Mouse (Mus musculus): ENCODE results near the gene Sirt1. TPM values are rescaled to one million over a fixed set of nuclear protein-coding genes. Genes with fewer than 3 reads are reported as not detected.

The Sirt1 gene
- total and polyA plus RNA-seq, 3 experiments, result 9.1 to 19.8 TPM; not detected in 1

- H3K9ac ChIP-seq (ENCODE audit: control insufficient read depth, low read depth, low read length, poor library complexity, severe bottlenecking), result no peak overlapping the region
- H3K36me3 ChIP-seq (ENCODE audit: control insufficient read depth in 1 of 2, insufficient read depth in 2 of 2, low read length in 2 of 2), result peaks cover 0 to 26% of the 10 kb centered on the region in 2 experiments; a peak in 2 of 4 replicates
- H3K79me2 ChIP-seq (ENCODE audit: control insufficient read depth, insufficient read depth, low read length, poor library complexity), result no peaks in the 10 kb centered on the region
- H3K27ac ChIP-seq (ENCODE audit: control insufficient read depth, low read depth, low read length), result no peak overlapping the region
- H3K4me3 ChIP-seq (ENCODE audit: control insufficient read depth in 1 of 2, insufficient read depth in 1 of 2, low read depth in 2 of 2, low read length in 2 of 2), result no peak overlapping the region
- DNase-seq (ENCODE audit: low read depth, low spot score), result no peak
- no peaks in the 10 kb centered on the region for H3K27me3 ChIP-seq (ENCODE audit: control insufficient read depth in 1 of 2, insufficient read depth in 2 of 2, low read length in 2 of 2)
- no peaks in the 10 kb centered on the region for H3K9me3 ChIP-seq (replicated peaks; ENCODE audit: insufficient read depth, low read length)
- H3K4me1 ChIP-seq (ENCODE audit: control insufficient read depth in 1 of 2, insufficient read depth in 2 of 2, low read length in 2 of 2), result no peaks in the 10 kb centered on the region
- TF ChIP-seq ZNF384 (IDR thresholded peaks at IDR 0.05; ENCODE audit: low read depth, low read length), result no peak
- no peak for TF ChIP-seq POLR2AphosphoS5 (IDR thresholded peaks at IDR 0.05; ENCODE audit: borderline replicate concordance, low read depth, low read length)
- no peak for TF ChIP-seq ZC3H11A (IDR thresholded peaks at IDR 0.05; ENCODE audit: low read depth, low read length)
- TF ChIP-seq EP300 (IDR thresholded peaks at IDR 0.05; ENCODE audit: low read depth in 1 of 2, low read length in 2 of 2), result no peak
These were observed 67.8 kb downstream of the Sirt1 start for GRCm38 (mm10) chr10:63313726-63314125.

- no peaks in the 10 kb centered on the region for H3K79me2 ChIP-seq (ENCODE audit: control insufficient read depth, insufficient read depth, low read length, poor library complexity)
- no peak overlapping the region for H3K4me3 ChIP-seq (ENCODE audit: control insufficient read depth in 1 of 2, insufficient read depth in 1 of 2, low read depth in 2 of 2, low read length in 2 of 2)
- peak; percentile 85 for DNase-seq (ENCODE audit: low read depth, low spot score)
- H3K27me3 ChIP-seq (ENCODE audit: control insufficient read depth in 1 of 2, insufficient read depth in 2 of 2, low read length in 2 of 2), result no peaks in the 10 kb centered on the region
- no peak overlapping the region for H3K27ac ChIP-seq (ENCODE audit: control insufficient read depth, low read depth, low read length)
- no peaks in the 10 kb centered on the region for H3K4me1 ChIP-seq (ENCODE audit: control insufficient read depth in 1 of 2, insufficient read depth in 2 of 2, low read length in 2 of 2)
- H3K9ac ChIP-seq (ENCODE audit: control insufficient read depth, low read depth, low read length, poor library complexity, severe bottlenecking), result no peak overlapping the region
- TF ChIP-seq ZKSCAN1 (IDR thresholded peaks at IDR 0.05; ENCODE audit: low read depth, low read length) (no peak), HCFC1 (IDR thresholded peaks at IDR 0.05; ENCODE audit: low read depth, low read length) (no peak), RCOR1 (IDR thresholded peaks at IDR 0.05; ENCODE audit: low read depth, low read length) (no peak), NELFE (IDR thresholded peaks at IDR 0.05; ENCODE audit: low read depth, low read length) (no peak), MYB (IDR thresholded peaks at IDR 0.05; ENCODE audit: low read depth, low read length) (no peak), RAD21 (IDR thresholded peaks at IDR 0.05; ENCODE audit: low read depth, low read length) (peak; percentile 54), ZC3H11A (IDR thresholded peaks at IDR 0.05; ENCODE audit: low read depth, low read length) (peak; percentile 39), E2F4 (IDR thresholded peaks at IDR 0.05; ENCODE audit: borderline replicate concordance, low read depth, low read length) (no peak), ZMIZ1 (IDR thresholded peaks at IDR 0.05; ENCODE audit: low read depth, low read length) (no peak), SMC3 (IDR thresholded peaks at IDR 0.05; ENCODE audit: low read depth, low read length) (peak; percentile 79), USF1 (IDR thresholded peaks at IDR 0.05; ENCODE audit: low read depth, low read length) (no peak), POLR2A (IDR thresholded peaks at IDR 0.05; ENCODE audit: control insufficient read depth in 1 of 2, insufficient read depth in 1 of 2, low read depth in 1 of 2, low read length in 2 of 2, poor library complexity in 1 of 2) (no peak), CTCF (IDR thresholded peaks at IDR 0.05 in 2 of 3, conservative IDR thresholded peaks at IDR 0.05 in 1 of 3; ENCODE audit: control insufficient read depth in 1 of 3, insufficient read depth in 1 of 3, low read depth in 2 of 3, low read length in 3 of 3, poor library complexity in 1 of 3, severe bottlenecking in 1 of 3) (peak; percentile 85 to 92 (median 91)), BHLHE40 (IDR thresholded peaks at IDR 0.05; ENCODE audit: borderline replicate concordance, low read depth, low read length) (0 out of 2 replicates have a peak, but pooled peaks have one; percentile 12), MAX (IDR thresholded peaks at IDR 0.05; ENCODE audit: low read length) (no peak), KAT2A (conservative IDR thresholded peaks at IDR 0.05; ENCODE audit: low read depth, low read length) (no peak), TAL1 (IDR thresholded peaks at IDR 0.05; ENCODE audit: low read length) (no peak), SIN3A (IDR thresholded peaks at IDR 0.05; ENCODE audit: low read length) (0 out of 2 replicates have a peak, but pooled peaks have one; percentile 25)
- peaks cover 0 to 10% of the 10 kb centered on the region in 2 experiments; a peak in 2 of 4 replicates for H3K36me3 ChIP-seq (ENCODE audit: control insufficient read depth in 1 of 2, insufficient read depth in 2 of 2, low read length in 2 of 2)
- no peaks in the 10 kb centered on the region for H3K9me3 ChIP-seq (replicated peaks; ENCODE audit: insufficient read depth, low read length)
These were observed 72.7 kb downstream of the Sirt1 start for GRCm38 (mm10) chr10:63308582-63309366.
